Mouse (Mus musculus) liver, embryonic 14.5 days (tissue): ENCODE results near the gene Rarres1.

Experiments
- CTCF ChIP-seq: IDR thresholded peaks from 2 replicates; pipeline ENCODE4 v1.5.1; 2016; ENCODE audit warnings: antibody characterized with exemption, low read depth, control low read depth
- EP300 ChIP-seq: IDR thresholded peaks from 2 replicates; pipeline ENCODE4 v1.6.1; 2016; ENCODE audit warnings: antibody characterized with exemption, low read depth

DNA sequence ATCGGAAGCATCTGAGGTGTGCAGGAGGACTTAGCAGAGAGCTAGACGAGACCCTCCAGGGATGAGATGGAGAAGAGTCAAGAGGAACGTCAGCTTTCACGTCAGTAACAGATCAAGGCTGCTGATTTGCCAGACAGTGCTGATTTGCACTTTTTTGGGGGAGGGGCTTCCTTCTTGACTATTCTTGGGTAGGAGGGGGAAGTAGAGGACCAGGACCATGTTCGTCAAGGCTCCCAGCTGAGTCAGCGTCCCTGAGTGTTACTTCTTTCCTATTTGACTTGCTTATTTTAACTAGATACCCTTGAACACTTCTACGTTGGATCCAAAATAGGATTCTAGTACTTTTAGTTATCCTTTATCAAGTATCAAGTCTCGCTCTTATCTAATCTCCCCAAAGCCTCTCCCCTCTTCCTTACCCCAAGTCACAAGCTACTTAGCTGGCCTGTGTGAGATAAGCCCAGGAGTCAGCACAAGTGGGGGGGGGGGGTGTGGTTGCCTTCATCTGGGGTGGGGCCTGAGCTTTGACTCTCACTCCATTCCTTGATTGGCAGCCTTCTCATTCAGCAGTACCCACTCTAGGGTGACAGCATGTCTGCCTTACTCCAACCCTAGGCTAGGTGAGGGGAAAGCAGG is 16.4 kb downstream of the Rarres1 start:
- TF ChIP-seq CTCF (no peak), EP300 (peak; percentile 36; the same call in 1 of the 2 replicates)
